Mouse (Mus musculus): ENCODE measurements at regions not wholly inside any gene's neighbourhood (a gene's known extent, or its start where the extent isn't known, plus 50 kb on each side); places are given as distances from the start of the nearest gene placed in this dataset.

DNA sequence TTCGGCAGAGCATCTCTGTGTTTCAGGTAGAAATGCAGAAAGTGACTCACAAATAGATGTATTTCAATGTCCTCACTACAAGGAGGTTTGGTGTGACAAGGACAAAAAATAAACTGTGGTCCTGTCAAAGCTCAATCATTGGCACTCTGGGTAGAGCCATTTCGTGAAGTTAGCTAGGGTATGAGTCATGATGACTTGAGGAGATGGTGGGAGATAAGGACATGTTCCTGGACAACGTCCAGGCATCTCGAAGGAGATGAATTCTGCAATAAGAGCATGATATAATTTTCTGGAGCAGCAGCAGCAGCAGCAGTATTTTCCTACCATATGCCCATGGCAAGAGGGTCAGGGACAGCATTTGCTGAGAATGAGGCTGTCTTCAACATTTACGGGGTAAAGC lies 217.7 kb downstream of the Ttc32 start:
- no peaks in the 10 kb centered on the region for H3K4me1 ChIP-seq (ENCODE audit: control insufficient read depth, insufficient read depth, low read length)
- no peaks in the 10 kb centered on the region for H3K36me3 ChIP-seq (ENCODE audit: control insufficient read depth, insufficient read depth, low read length)
- H3K4me2 ChIP-seq (ENCODE audit: low read length): no peak overlapping the region
- H3K27me3 ChIP-seq (replicated peaks; ENCODE audit: control insufficient read depth, insufficient read depth, low read length): no peaks in the 10 kb centered on the region
- no peak overlapping the region for H3K9ac ChIP-seq (ENCODE audit: low read length)
- no peak for DNase-seq (ENCODE audit: low spot score)
- H3K4me3 ChIP-seq (ENCODE audit: low read depth, low read length): no peak overlapping the region
- 86% methylated on average over 5 of the region's 5 CpGs for WGBS
- H3K27ac ChIP-seq (ENCODE audit: low read depth, low read length): no peak overlapping the region
- no peak for ATAC-seq
- H3K9me3 ChIP-seq (replicated peaks; ENCODE audit: control insufficient read depth, low read length): no peaks in the 10 kb centered on the region

- H3K4me2 ChIP-seq (ENCODE audit: low read length): no peak overlapping the region
- no peak overlapping the region for H3K27ac ChIP-seq (ENCODE audit: low read depth, low read length)
- ATAC-seq (peak; percentile 66), DNase-seq (ENCODE audit: low spot score) (peak; percentile 37)
- WGBS: 15% methylated on average over 5 of the region's 5 CpGs
- H3K4me1 ChIP-seq (ENCODE audit: control insufficient read depth, insufficient read depth, low read length): peaks cover 2% of the 10 kb centered on the region; the same call in 1 of the 2 replicates
- H3K9me3 ChIP-seq (replicated peaks; ENCODE audit: control insufficient read depth, low read length): no peaks in the 10 kb centered on the region
- H3K4me3 ChIP-seq (ENCODE audit: low read depth, low read length): no peak overlapping the region
- no peak overlapping the region for H3K9ac ChIP-seq (ENCODE audit: low read length)
- no peaks in the 10 kb centered on the region for H3K27me3 ChIP-seq (replicated peaks; ENCODE audit: control insufficient read depth, insufficient read depth, low read length)
- no peaks in the 10 kb centered on the region for H3K36me3 ChIP-seq (ENCODE audit: control insufficient read depth, insufficient read depth, low read length)
These were observed 222.0 kb downstream of the Ttc32 start for GRCm38 (mm10) chr12:9251772-9252171.

DNA sequence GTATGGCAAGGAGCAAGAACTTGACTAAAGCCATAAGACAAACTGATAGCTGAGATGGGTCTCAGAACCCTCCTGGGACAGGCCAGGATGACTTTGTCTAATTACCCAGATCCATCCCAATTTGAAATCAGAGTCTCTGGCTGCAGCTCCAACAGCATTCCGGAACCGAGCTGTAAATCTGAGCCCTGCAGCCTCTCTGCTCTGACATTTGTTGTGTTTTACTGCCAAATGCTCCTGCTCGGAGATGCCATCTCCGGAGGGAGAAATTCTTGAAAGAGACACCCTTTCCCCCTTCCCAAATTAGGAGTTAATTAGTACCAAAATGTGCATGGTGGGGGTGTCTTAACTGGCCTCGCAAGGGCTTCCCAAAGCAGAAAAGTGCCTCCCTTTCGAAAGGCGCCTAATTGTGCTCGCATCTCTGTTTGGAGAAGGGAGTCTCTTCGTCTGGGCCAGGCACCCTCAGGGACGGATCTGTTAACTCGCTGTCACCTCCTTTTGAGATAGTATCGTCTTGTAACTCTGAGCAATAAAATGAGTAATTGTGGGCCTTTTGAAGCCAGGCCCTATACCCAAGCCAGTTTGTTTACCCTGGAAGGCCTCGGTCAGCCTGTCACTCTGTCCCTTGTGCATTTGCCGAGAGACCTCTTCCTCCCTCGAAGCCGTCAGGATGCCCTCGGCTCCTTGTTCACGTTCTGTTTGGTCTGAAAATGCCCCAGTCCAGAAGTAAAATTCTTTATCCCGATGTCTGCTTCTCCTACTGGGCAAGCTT lies 223.7 kb downstream of the Ttc32 start:
- DNase-seq (ENCODE audit: low spot score) (no peak), ATAC-seq (no peak)
- Histone ChIP-seq H3K27me3 (replicated peaks; ENCODE audit: control insufficient read depth, insufficient read depth, low read length) (no peaks in the 10 kb centered on the region), H3K4me2 (ENCODE audit: low read length) (no peak overlapping the region), H3K4me1 (ENCODE audit: control insufficient read depth, insufficient read depth, low read length) (peaks cover 2% of the 10 kb centered on the region; the same call in 1 of the 2 replicates), H3K4me3 (ENCODE audit: low read depth, low read length) (no peak overlapping the region), H3K27ac (ENCODE audit: low read depth, low read length) (no peak overlapping the region), H3K36me3 (ENCODE audit: control insufficient read depth, insufficient read depth, low read length) (no peaks in the 10 kb centered on the region), H3K9ac (ENCODE audit: low read length) (no peak overlapping the region), H3K9me3 (replicated peaks; ENCODE audit: control insufficient read depth, low read length) (no peaks in the 10 kb centered on the region)
- 51% methylated on average over 19 of the region's 19 CpGs for WGBS

GRCm38 (mm10) chr12:9254301-9254860 lies 224.6 kb downstream of the Ttc32 start:
- H3K4me1 ChIP-seq (ENCODE audit: control insufficient read depth, insufficient read depth, low read length): peaks cover 2% of the 10 kb centered on the region; the same call in 1 of the 2 replicates
- H3K27me3 ChIP-seq (replicated peaks; ENCODE audit: control insufficient read depth, insufficient read depth, low read length): no peaks in the 10 kb centered on the region
- DNase-seq (ENCODE audit: low spot score) (no peak), ATAC-seq (no peak)
- no peak overlapping the region for H3K4me2 ChIP-seq (ENCODE audit: low read length)
- H3K9me3 ChIP-seq (replicated peaks; ENCODE audit: control insufficient read depth, low read length): no peaks in the 10 kb centered on the region
- no peak overlapping the region for H3K4me3 ChIP-seq (ENCODE audit: low read depth, low read length)
- no peak overlapping the region for H3K9ac ChIP-seq (ENCODE audit: low read length)
- H3K36me3 ChIP-seq (ENCODE audit: control insufficient read depth, insufficient read depth, low read length): no peaks in the 10 kb centered on the region
- WGBS: 41% methylated on average over 6 of the region's 6 CpGs
- H3K27ac ChIP-seq (ENCODE audit: low read depth, low read length): no peak overlapping the region

GRCm38 (mm10) chr12:9255661-9256486 lies 226.1 kb downstream of the Ttc32 start:
- Histone ChIP-seq H3K9ac (ENCODE audit: low read length) (no peak overlapping the region), H3K27ac (ENCODE audit: low read depth, low read length) (no peak overlapping the region), H3K9me3 (replicated peaks; ENCODE audit: control insufficient read depth, low read length) (no peaks in the 10 kb centered on the region), H3K27me3 (replicated peaks; ENCODE audit: control insufficient read depth, insufficient read depth, low read length) (no peaks in the 10 kb centered on the region), H3K4me2 (ENCODE audit: low read length) (no peak overlapping the region), H3K4me1 (ENCODE audit: control insufficient read depth, insufficient read depth, low read length) (peaks cover 2% of the 10 kb centered on the region; the same call in 1 of the 2 replicates), H3K36me3 (ENCODE audit: control insufficient read depth, insufficient read depth, low read length) (no peaks in the 10 kb centered on the region), H3K4me3 (ENCODE audit: low read depth, low read length) (no peak overlapping the region)
- WGBS: 78% methylated on average over 10 of the region's 10 CpGs
- no peak for ATAC-seq
- no peak for DNase-seq (ENCODE audit: low spot score)

DNA sequence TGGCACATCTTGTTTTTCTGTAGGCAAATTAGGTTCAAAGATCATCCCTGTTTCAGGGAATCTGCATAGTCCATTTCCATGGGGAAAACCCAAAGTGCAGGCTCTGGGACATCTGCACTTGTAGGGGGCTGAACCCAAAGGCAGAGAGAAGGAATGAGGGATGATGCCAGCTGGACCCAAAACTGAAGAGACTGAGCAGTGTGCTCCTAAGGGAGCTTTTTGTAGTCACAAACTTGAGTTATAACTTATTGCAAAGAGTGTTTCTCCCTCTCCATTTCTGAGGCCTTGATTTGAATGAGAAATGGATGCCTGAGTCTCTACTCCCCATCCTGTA lies 226.7 kb downstream of the Ttc32 start:
- Histone ChIP-seq H3K27ac (ENCODE audit: low read depth, low read length) (no peak overlapping the region), H3K9me3 (replicated peaks; ENCODE audit: control insufficient read depth, low read length) (no peaks in the 10 kb centered on the region), H3K36me3 (ENCODE audit: control insufficient read depth, insufficient read depth, low read length) (no peaks in the 10 kb centered on the region), H3K4me1 (ENCODE audit: control insufficient read depth, insufficient read depth, low read length) (peaks cover 2% of the 10 kb centered on the region; the same call in 1 of the 2 replicates), H3K4me3 (ENCODE audit: low read depth, low read length) (no peak overlapping the region), H3K4me2 (ENCODE audit: low read length) (no peak overlapping the region), H3K9ac (ENCODE audit: low read length) (no peak overlapping the region), H3K27me3 (replicated peaks; ENCODE audit: control insufficient read depth, insufficient read depth, low read length) (no peaks in the 10 kb centered on the region)
- ATAC-seq (no peak), DNase-seq (ENCODE audit: low spot score) (no peak)

DNA sequence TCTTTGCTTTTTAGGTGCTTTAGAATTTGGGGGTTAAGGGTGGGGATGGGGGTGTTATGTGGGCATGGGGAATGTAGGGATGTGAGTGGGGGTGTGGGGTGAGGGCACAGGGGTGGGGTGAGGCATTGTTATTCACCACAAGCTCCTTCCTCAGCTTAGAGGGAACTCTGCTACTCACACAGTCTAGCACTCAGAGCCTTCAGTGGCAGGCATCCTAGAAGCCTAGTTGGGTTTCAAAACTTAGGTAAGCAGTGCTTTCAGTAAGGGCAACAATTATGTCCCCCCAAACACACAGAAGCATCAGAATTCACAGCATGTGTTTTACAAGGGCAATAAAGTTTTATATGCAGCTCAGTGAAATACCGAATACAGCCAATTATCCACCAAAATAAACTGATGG lies 228.4 kb downstream of the Ttc32 start:
- Histone ChIP-seq H3K27me3 (replicated peaks; ENCODE audit: control insufficient read depth, insufficient read depth, low read length) (no peaks in the 10 kb centered on the region), H3K9me3 (replicated peaks; ENCODE audit: control insufficient read depth, low read length) (no peaks in the 10 kb centered on the region), H3K27ac (ENCODE audit: low read depth, low read length) (no peak overlapping the region), H3K4me2 (ENCODE audit: low read length) (no peak overlapping the region), H3K36me3 (ENCODE audit: control insufficient read depth, insufficient read depth, low read length) (no peaks in the 10 kb centered on the region), H3K9ac (ENCODE audit: low read length) (no peak overlapping the region), H3K4me1 (ENCODE audit: control insufficient read depth, insufficient read depth, low read length) (peaks cover 2% of the 10 kb centered on the region; the same call in 1 of the 2 replicates), H3K4me3 (ENCODE audit: low read depth, low read length) (no peak overlapping the region)
- no peak for DNase-seq (ENCODE audit: low spot score)
- 78% methylated on average over 1 of the region's 1 CpGs for WGBS
- ATAC-seq: no peak

DNA sequence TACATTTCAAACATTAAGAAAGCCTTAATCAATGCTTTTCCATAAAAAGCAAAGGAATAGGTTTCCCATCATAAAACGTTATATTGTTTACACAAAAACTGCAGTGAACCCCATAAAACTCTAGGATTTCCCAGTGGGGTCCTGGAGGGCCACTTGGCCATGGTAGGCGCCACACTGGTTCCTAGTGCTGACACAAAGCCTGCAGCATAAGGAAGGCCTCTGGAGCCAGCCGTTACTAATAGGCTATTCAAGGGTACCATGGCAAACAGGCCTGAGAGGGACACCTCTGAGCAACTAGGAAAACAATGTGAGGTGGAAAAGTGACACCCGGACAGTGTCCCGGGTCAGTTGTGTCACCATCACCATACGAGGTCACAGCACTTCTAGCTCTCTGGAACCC lies 231.9 kb downstream of the Ttc32 start:
- no peak for ATAC-seq
- H3K9ac ChIP-seq (ENCODE audit: low read length): no peak overlapping the region
- no peaks in the 10 kb centered on the region for H3K27me3 ChIP-seq (replicated peaks; ENCODE audit: control insufficient read depth, insufficient read depth, low read length)
- H3K4me3 ChIP-seq (ENCODE audit: low read depth, low read length): no peak overlapping the region
- DNase-seq (ENCODE audit: low spot score): no peak
- H3K4me1 ChIP-seq (ENCODE audit: control insufficient read depth, insufficient read depth, low read length): no peaks in the 10 kb centered on the region
- no peaks in the 10 kb centered on the region for H3K9me3 ChIP-seq (replicated peaks; ENCODE audit: control insufficient read depth, low read length)
- 80% methylated on average over 6 of the region's 6 CpGs for WGBS
- no peak overlapping the region for H3K27ac ChIP-seq (ENCODE audit: low read depth, low read length)
- no peak overlapping the region for H3K4me2 ChIP-seq (ENCODE audit: low read length)
- H3K36me3 ChIP-seq (ENCODE audit: control insufficient read depth, insufficient read depth, low read length): no peaks in the 10 kb centered on the region

- DNase-seq (ENCODE audit: low spot score): no peak
- no peak for ATAC-seq
- Histone ChIP-seq H3K9me3 (replicated peaks; ENCODE audit: control insufficient read depth, low read length) (no peaks in the 10 kb centered on the region), H3K9ac (ENCODE audit: low read length) (no peak overlapping the region), H3K36me3 (ENCODE audit: control insufficient read depth, insufficient read depth, low read length) (no peaks in the 10 kb centered on the region), H3K27me3 (replicated peaks; ENCODE audit: control insufficient read depth, insufficient read depth, low read length) (no peaks in the 10 kb centered on the region), H3K4me3 (ENCODE audit: low read depth, low read length) (no peak overlapping the region), H3K27ac (ENCODE audit: low read depth, low read length) (no peak overlapping the region), H3K4me2 (ENCODE audit: low read length) (no peak overlapping the region), H3K4me1 (ENCODE audit: control insufficient read depth, insufficient read depth, low read length) (no peaks in the 10 kb centered on the region)
- WGBS: 67% methylated on average over 4 of the region's 4 CpGs
These were observed 236.4 kb downstream of the Ttc32 start for GRCm38 (mm10) chr12:9266221-9266620.

All from forebrain, embryonic 14.5 days (tissue).